Mouse (Mus musculus) common myeloid progenitor, adult 5-6 weeks (primary cell): ENCODE data around the gene Fbxo31. TPM values are rescaled to one million over a fixed set of nuclear protein-coding genes. Genes with fewer than 3 reads are reported as not detected.
A peak's percentile ranks its signal among the peaks of the same experiment; 100 is the strongest.

Experiments
- ATAC-seq: replicated peaks from 2 replicates; pipeline ENCODE4 v1.8.0; 2016; ENCODE audit warnings: low read depth, mild to moderate bottlenecking, moderate TSS enrichment, inconsistent platforms; ENCODE audit not compliant: poor library complexity, severe bottlenecking
- total RNA-seq: library from RNA; stranded (forward); fragments of 200-1000, 187-1606 nt; gene quantifications from 2 replicates; pipeline ENCODE4 v1.2.3, GENCODE M21; 2017

The Fbxo31 gene
- total RNA-seq, 1 experiment from 2014 or later = 8.8 TPM

- no peak for ATAC-seq
Measured at GRCm38 (mm10) chr8:121558538-121558937, 20.1 kb downstream of the Fbxo31 start.

- ATAC-seq = no peak
Measured at GRCm38 (mm10) chr8:121557746-121558145, 20.9 kb downstream of the Fbxo31 start.

- ATAC-seq = no peak
Measured at GRCm38 (mm10) chr8:121553831-121554475, 24.7 kb downstream of the Fbxo31 start.

GRCm38 (mm10) chr8:121552506-121552905, 26.1 kb downstream of the Fbxo31 start:
- ATAC-seq = no peak

GRCm38 (mm10) chr8:121551065-121551985, 27.3 kb downstream of the Fbxo31 start:
- no peak for ATAC-seq

- no peak for ATAC-seq
Measured at GRCm38 (mm10) chr8:121550056-121550455, 28.6 kb downstream of the Fbxo31 start.

- peak; percentile 93 for ATAC-seq
Measured at GRCm38 (mm10) chr8:121547132-121547531, 31.5 kb downstream of the Fbxo31 start.

GRCm38 (mm10) chr8:121544936-121545335, 33.7 kb downstream of the Fbxo31 start:
- no peak for ATAC-seq

GRCm38 (mm10) chr8:121544276-121544785, 34.3 kb downstream of the Fbxo31 start, which contains the start of gene 1700018B08Rik:
TSS of gene 1700018B08Rik (minus strand) at chr8:121544320.
- ATAC-seq = no peak

GRCm38 (mm10) chr8:121542901-121543300, 35.7 kb downstream of the Fbxo31 start:
- no peak for ATAC-seq

- ATAC-seq = no peak
Measured at GRCm38 (mm10) chr8:121541862-121542261, 36.7 kb downstream of the Fbxo31 start.

GRCm38 (mm10) chr8:121532381-121532780, 46.2 kb downstream of the Fbxo31 start:
- ATAC-seq = no peak

GRCm38 (mm10) chr8:121530639-121531038, 48.0 kb downstream of the Fbxo31 start:
- no peak for ATAC-seq

- no peak for ATAC-seq
Measured at GRCm38 (mm10) chr8:121528790-121529189, 49.8 kb downstream of the Fbxo31 start.

GRCm38 (mm10) chr8:121527751-121528150, 50.9 kb downstream of the Fbxo31 start:
- no peak for ATAC-seq

GRCm38 (mm10) chr8:121526811-121527550, 51.6 kb downstream of the Fbxo31 start:
- no peak for ATAC-seq

GRCm38 (mm10) chr8:121525111-121525818, 53.3 kb downstream of the Fbxo31 start:
- no peak for ATAC-seq

GRCm38 (mm10) chr8:121513429-121513828, 65.2 kb downstream of the Fbxo31 start:
- peak; percentile 72; the same call in 1 of the 2 replicates for ATAC-seq

- no peak for ATAC-seq
Measured at GRCm38 (mm10) chr8:121511751-121512150, 66.9 kb downstream of the Fbxo31 start.
